Mouse (Mus musculus) brain, embryonic 14.5 days (tissue): ENCODE measurements around the gene Sox2. TPM values are rescaled to one million over a fixed set of nuclear protein-coding genes. Genes with fewer than 3 reads are reported as not detected.

Source experiments
- DNase-seq: peaks from one replicate; pipeline ENCODE4 v3.0.0-alpha.2; 2011; ENCODE audit warnings: low read depth
- CTCF ChIP-seq: fragments of 200-500 bp; IDR thresholded peaks from 2 replicates; pipeline ENCODE4 v1.5.1; 2012; ENCODE audit warnings: inconsistent platforms, mild to moderate bottlenecking, moderate library complexity, borderline replicate concordance; ENCODE audit not compliant: insufficient read depth, insufficient read length; ENCODE audit errors: extremely low read depth
- POLR2A ChIP-seq: fragments of 200-500 bp; IDR thresholded peaks from 2 replicates; pipeline ENCODE4 v1.6.1; 2012; ENCODE audit warnings: mild to moderate bottlenecking, inconsistent platforms, borderline replicate concordance; ENCODE audit not compliant: poor library complexity, insufficient read depth, insufficient read length, severe bottlenecking; ENCODE audit errors: extremely low read depth
- polyA plus RNA-seq: library from polyadenylated mRNA; depleted of rRNA; stranded (reverse); fragments of >200 nt; gene quantifications from 2 replicates; pipeline ENCODE4 v1.2.3, GENCODE M21; 2012

Sox2 gene
- polyA plus RNA-seq, 1 experiment: 101 TPM

- TF ChIP-seq CTCF (no peak), POLR2A (no peak)
- DNase-seq: peak; percentile 90
These were observed 5.3 kb downstream of the Sox2 start for GRCm38 (mm10) chr3:34655311-34656075.

GRCm38 (mm10) chr3:34656153-34656552, 5.9 kb downstream of the Sox2 start:
- TF ChIP-seq CTCF (no peak), POLR2A (no peak)
- DNase-seq: peak; percentile 69

- DNase-seq: peak; percentile 56
These were observed 6.9 kb downstream of the Sox2 start for GRCm38 (mm10) chr3:34656813-34657700.

GRCm38 (mm10) chr3:34657701-34658090, 7.5 kb downstream of the Sox2 start:
- TF ChIP-seq POLR2A (no peak), CTCF (no peak)
- DNase-seq: peak; percentile 57

More at GRCm38 (mm10) chr3:34656813-34657700, 6.9 kb downstream of the Sox2 start:
- TF ChIP-seq POLR2A (no peak), CTCF (no peak)

- peak; percentile 34 for DNase-seq
- TF ChIP-seq CTCF (no peak), POLR2A (no peak)
These were observed 8.2 kb downstream of the Sox2 start for GRCm38 (mm10) chr3:34658241-34658965.

- no peak for TF ChIP-seq CTCF
- no peak for TF ChIP-seq POLR2A
- peak; percentile 86 for DNase-seq
These were observed 8.8 kb downstream of the Sox2 start for GRCm38 (mm10) chr3:34658966-34659535.

GRCm38 (mm10) chr3:34659861-34660260, 9.7 kb downstream of the Sox2 start:
- peak; percentile 95 for DNase-seq
- TF ChIP-seq POLR2A (peak; percentile 17; the same call in 1 of the 2 replicates), CTCF (no peak)

- TF ChIP-seq CTCF (no peak), POLR2A (peak; percentile 16; the same call in 1 of the 2 replicates)
- DNase-seq: peak; percentile 91
These were observed 10.5 kb downstream of the Sox2 start for GRCm38 (mm10) chr3:34660542-34661290.

- TF ChIP-seq POLR2A (no peak), CTCF (no peak)
- peak; percentile 93 for DNase-seq
These were observed 11.3 kb downstream of the Sox2 start for GRCm38 (mm10) chr3:34661341-34662007.
